Mouse (Mus musculus): ENCODE data around the gene Zbtb16. TPM values are rescaled to one million over a fixed set of nuclear protein-coding genes. Genes with fewer than 3 reads are reported as not detected.

Gene Zbtb16
- total RNA-seq, 1 experiment, result 0.36 TPM

DNA sequence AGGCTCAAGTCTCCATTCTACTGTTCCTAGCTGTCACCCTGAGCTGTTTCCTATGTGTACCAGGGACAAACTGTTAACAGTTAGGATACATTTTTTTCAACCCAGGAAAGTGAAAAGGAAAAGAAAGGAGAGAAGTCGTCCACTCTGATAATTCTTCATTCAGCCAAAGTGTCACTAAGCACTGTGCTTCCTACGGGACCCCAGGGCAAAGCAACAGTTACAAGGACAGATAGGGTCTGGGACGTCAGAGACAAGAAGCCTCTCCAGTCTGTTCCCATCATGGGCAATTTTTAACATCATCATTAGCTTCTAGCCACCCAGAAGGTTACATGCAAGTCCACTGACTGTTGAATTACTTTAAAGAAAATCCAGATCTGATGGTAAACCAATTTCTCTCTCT, 111.3 kb downstream of the Zbtb16 start:
- H3K36me3 ChIP-seq (ENCODE audit: control insufficient read depth, insufficient read depth, low read length, poor library complexity, severe bottlenecking), result no peaks in the 10 kb centered on the region
- H3K9ac ChIP-seq (ENCODE audit: insufficient read depth, low read depth, low read length, poor library complexity, severe bottlenecking), result no peak overlapping the region
- no peaks in the 10 kb centered on the region for H3K4me1 ChIP-seq (ENCODE audit: control insufficient read depth in 2 of 2, insufficient read depth in 2 of 2, low read length in 2 of 2, poor library complexity in 1 of 2)
- in situ Hi-C loops (cut with MboI; ENCODE audit: low sequenced_read_pairs in 2 of 2, unreplicated experiment in 2 of 2), result no loop called here
- TF ChIP-seq HCFC1 (IDR thresholded peaks at IDR 0.05; ENCODE audit: borderline replicate concordance, insufficient read depth, low read length), result no peak
- no peak for TF ChIP-seq ZC3H11A (IDR thresholded peaks at IDR 0.05; ENCODE audit: borderline replicate concordance, low read depth, low read length)
- no peak for TF ChIP-seq CHD2 (IDR thresholded peaks at IDR 0.05; ENCODE audit: low read depth, low read length)
- TF ChIP-seq MAFK (IDR thresholded peaks at IDR 0.05; ENCODE audit: insufficient read depth, low read depth, low read length), result no peak
- TF ChIP-seq ZNF384 (IDR thresholded peaks at IDR 0.05; ENCODE audit: low read depth, low read length), result no peak
- no peak for DNase-seq (ENCODE audit: low read depth, low spot score)
- no peaks in the 10 kb centered on the region for H3K9me3 ChIP-seq (ENCODE audit: control insufficient read depth, insufficient read depth, low read depth, low read length)
- no peak overlapping the region for H3K27ac ChIP-seq (ENCODE audit: insufficient read depth, low read depth, low read length, poor library complexity, severe bottlenecking)
- no peak overlapping the region for H3K4me3 ChIP-seq (ENCODE audit: insufficient read depth in 1 of 2, low read depth in 1 of 2, low read length in 2 of 2, poor library complexity in 1 of 2, severe bottlenecking in 1 of 2)

DNA sequence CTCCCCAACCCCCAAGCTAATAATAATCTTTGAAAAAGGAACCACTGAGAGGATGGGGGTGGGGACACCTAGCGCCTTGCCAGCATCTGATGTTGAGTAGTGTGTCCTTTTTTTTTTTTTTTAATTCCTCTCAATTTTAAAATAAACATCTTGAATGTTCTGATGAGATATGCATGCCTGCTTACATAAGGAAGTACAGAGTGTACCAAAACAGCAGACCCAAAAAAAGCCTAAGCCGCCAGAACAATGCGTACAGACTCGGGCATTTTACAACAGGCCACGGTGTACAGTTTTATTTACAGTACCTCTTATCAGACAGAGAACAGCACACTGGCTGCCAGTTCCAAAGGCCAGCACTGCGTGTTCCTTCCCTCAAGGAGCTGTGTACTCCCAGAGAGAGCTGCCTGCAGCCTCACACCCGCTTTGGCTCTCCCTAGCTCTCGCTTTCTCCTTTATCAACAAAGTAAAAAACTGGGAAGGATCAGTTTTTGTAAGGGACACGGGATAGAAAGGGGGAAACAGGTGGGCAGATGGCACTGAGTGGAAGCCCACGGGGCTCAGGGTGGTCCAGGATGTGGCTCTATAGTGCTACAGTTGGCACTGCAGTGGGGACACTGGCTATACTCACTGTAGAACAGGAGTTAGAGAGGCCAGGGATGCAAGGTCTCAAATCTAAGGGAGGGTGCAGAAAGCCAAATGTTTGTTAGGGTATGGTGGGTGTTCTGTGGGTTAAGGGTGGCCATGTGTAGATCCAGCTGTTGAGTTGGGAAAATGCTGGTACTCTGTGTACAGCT, 112.3 kb downstream of the Zbtb16 start:
- DNase-seq (ENCODE audit: low read depth, low spot score), result no peak
- Histone ChIP-seq H3K9me3 (ENCODE audit: control insufficient read depth, insufficient read depth, low read depth, low read length) (no peaks in the 10 kb centered on the region), H3K36me3 (ENCODE audit: control insufficient read depth, insufficient read depth, low read length, poor library complexity, severe bottlenecking) (no peaks in the 10 kb centered on the region), H3K27ac (ENCODE audit: insufficient read depth, low read depth, low read length, poor library complexity, severe bottlenecking) (no peak overlapping the region), H3K9ac (ENCODE audit: insufficient read depth, low read depth, low read length, poor library complexity, severe bottlenecking) (no peak overlapping the region), H3K4me1 (ENCODE audit: control insufficient read depth in 2 of 2, insufficient read depth in 2 of 2, low read length in 2 of 2, poor library complexity in 1 of 2) (no peaks in the 10 kb centered on the region), H3K4me3 (ENCODE audit: insufficient read depth in 1 of 2, low read depth in 1 of 2, low read length in 2 of 2, poor library complexity in 1 of 2, severe bottlenecking in 1 of 2) (no peak overlapping the region)
- no peak for TF ChIP-seq ZNF384 (IDR thresholded peaks at IDR 0.05; ENCODE audit: low read depth, low read length)
- no peak for TF ChIP-seq HCFC1 (IDR thresholded peaks at IDR 0.05; ENCODE audit: borderline replicate concordance, insufficient read depth, low read length)
- no peak for TF ChIP-seq ZC3H11A (IDR thresholded peaks at IDR 0.05; ENCODE audit: borderline replicate concordance, low read depth, low read length)
- no peak for TF ChIP-seq MAFK (IDR thresholded peaks at IDR 0.05; ENCODE audit: insufficient read depth, low read depth, low read length)
- no peak for TF ChIP-seq CHD2 (IDR thresholded peaks at IDR 0.05; ENCODE audit: low read depth, low read length)
- in situ Hi-C loops (cut with MboI; ENCODE audit: low sequenced_read_pairs in 2 of 2, unreplicated experiment in 2 of 2), result no loop called here

DNA sequence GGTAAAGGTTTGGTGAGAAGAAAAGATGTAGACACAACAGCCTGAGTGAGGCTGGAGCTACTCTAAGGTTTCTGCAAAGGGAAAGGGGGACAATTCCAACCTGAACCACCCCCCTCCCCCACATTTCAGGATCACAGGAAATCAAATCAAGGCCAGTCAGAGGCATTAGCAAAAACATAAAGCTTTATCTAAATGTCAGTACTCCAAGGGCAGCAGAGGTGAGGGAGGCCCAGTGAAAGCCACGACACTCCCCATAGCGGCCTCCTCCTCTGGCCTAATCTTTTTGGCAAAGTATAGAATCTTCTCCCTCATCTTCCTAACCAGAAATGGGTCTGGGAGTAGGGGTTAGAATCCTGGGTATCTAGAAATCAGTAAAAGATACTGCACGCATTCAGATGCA, 113.0 kb downstream of the Zbtb16 start:
- Histone ChIP-seq H3K36me3 (ENCODE audit: control insufficient read depth, insufficient read depth, low read length, poor library complexity, severe bottlenecking) (no peaks in the 10 kb centered on the region), H3K27ac (ENCODE audit: insufficient read depth, low read depth, low read length, poor library complexity, severe bottlenecking) (no peak overlapping the region), H3K4me3 (ENCODE audit: insufficient read depth in 1 of 2, low read depth in 1 of 2, low read length in 2 of 2, poor library complexity in 1 of 2, severe bottlenecking in 1 of 2) (no peak overlapping the region), H3K9me3 (ENCODE audit: control insufficient read depth, insufficient read depth, low read depth, low read length) (no peaks in the 10 kb centered on the region), H3K4me1 (ENCODE audit: control insufficient read depth in 2 of 2, insufficient read depth in 2 of 2, low read length in 2 of 2, poor library complexity in 1 of 2) (no peaks in the 10 kb centered on the region), H3K9ac (ENCODE audit: insufficient read depth, low read depth, low read length, poor library complexity, severe bottlenecking) (no peak overlapping the region)
- no peak for TF ChIP-seq MAFK (IDR thresholded peaks at IDR 0.05; ENCODE audit: insufficient read depth, low read depth, low read length)
- TF ChIP-seq ZNF384 (IDR thresholded peaks at IDR 0.05; ENCODE audit: low read depth, low read length), result no peak
- no peak for TF ChIP-seq ZC3H11A (IDR thresholded peaks at IDR 0.05; ENCODE audit: borderline replicate concordance, low read depth, low read length)
- no peak for TF ChIP-seq HCFC1 (IDR thresholded peaks at IDR 0.05; ENCODE audit: borderline replicate concordance, insufficient read depth, low read length)
- TF ChIP-seq CHD2 (IDR thresholded peaks at IDR 0.05; ENCODE audit: low read depth, low read length), result no peak
- in situ Hi-C loops (cut with MboI; ENCODE audit: low sequenced_read_pairs in 2 of 2, unreplicated experiment in 2 of 2), result no loop called here
- no peak for DNase-seq (ENCODE audit: low read depth, low spot score)

DNA sequence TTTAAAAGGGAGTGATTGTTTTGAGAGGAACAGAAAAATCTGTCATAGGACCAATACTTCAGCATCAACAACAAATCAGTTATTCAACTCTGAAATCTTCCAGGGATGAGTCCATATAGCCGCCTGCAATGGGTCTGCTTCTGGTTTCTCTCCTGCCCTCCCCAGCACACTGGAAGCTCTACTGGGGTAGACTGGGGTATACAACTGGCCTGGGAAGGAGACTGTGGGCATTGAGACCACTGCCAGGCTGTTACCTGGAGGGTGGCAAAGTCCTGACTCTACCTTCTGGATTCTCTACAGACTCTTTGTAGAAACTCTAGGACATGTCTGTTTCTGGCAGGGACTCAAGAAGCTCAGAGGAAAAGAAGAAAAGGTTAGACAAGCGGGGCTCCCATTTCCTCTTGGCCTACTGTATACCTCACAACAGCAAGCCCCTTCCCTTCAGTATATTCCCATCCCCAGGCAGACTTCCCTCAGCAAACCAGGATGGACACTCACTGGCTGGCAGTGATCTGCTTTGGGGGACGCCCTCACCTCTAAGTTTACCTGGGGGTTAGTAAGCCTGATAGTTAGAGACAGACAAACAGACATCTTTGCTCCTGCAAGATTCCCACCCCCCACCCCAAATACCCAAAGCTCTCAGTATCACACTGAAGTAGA, 113.6 kb downstream of the Zbtb16 start:
- Histone ChIP-seq H3K9me3 (ENCODE audit: control insufficient read depth, insufficient read depth, low read depth, low read length) (no peaks in the 10 kb centered on the region), H3K27ac (ENCODE audit: insufficient read depth, low read depth, low read length, poor library complexity, severe bottlenecking) (no peak overlapping the region), H3K4me1 (ENCODE audit: control insufficient read depth in 2 of 2, insufficient read depth in 2 of 2, low read length in 2 of 2, poor library complexity in 1 of 2) (no peaks in the 10 kb centered on the region), H3K36me3 (ENCODE audit: control insufficient read depth, insufficient read depth, low read length, poor library complexity, severe bottlenecking) (no peaks in the 10 kb centered on the region), H3K9ac (ENCODE audit: insufficient read depth, low read depth, low read length, poor library complexity, severe bottlenecking) (no peak overlapping the region), H3K4me3 (ENCODE audit: insufficient read depth in 1 of 2, low read depth in 1 of 2, low read length in 2 of 2, poor library complexity in 1 of 2, severe bottlenecking in 1 of 2) (no peak overlapping the region)
- no peak for DNase-seq (ENCODE audit: low read depth, low spot score)
- TF ChIP-seq HCFC1 (IDR thresholded peaks at IDR 0.05; ENCODE audit: borderline replicate concordance, insufficient read depth, low read length) (no peak), ZC3H11A (IDR thresholded peaks at IDR 0.05; ENCODE audit: borderline replicate concordance, low read depth, low read length) (no peak), CHD2 (IDR thresholded peaks at IDR 0.05; ENCODE audit: low read depth, low read length) (no peak), ZNF384 (IDR thresholded peaks at IDR 0.05; ENCODE audit: low read depth, low read length) (no peak)
- in situ Hi-C loops (cut with MboI; ENCODE audit: low sequenced_read_pairs in 2 of 2, unreplicated experiment in 2 of 2), result no loop called here
